Mouse (Mus musculus): ENCODE results near the gene Speg. TPM values are rescaled to one million over a fixed set of nuclear protein-coding genes. Genes with fewer than 3 reads are reported as not detected.

The Speg gene
- polyA plus RNA-seq, 1 experiment, result 19.8 TPM

DNA sequence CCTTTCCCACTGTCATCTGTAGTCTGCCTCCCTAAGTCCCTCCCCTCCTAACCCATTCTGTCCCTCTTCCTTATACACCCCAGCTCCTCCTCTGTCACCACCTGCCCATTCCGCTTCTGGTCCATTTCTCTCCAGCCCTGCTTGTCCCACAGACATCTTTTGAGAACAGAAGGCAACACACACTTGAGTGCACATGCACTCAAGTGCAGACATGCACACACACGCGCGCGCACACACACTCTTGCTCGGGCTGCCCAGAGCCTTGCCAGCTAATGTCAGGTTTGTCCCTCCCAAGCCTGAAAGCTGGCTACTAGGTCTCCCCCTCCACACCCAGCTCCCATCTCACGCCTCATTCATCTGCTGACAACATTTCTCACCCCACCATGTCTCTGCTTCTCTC lies 65.6 kb downstream of the Speg start:
- Histone ChIP-seq H3K27ac (ENCODE audit: insufficient read depth, low read length) (no peak overlapping the region), H3K4me1 (ENCODE audit: control insufficient read depth, insufficient read depth, low read length) (peaks cover 9% of the 10 kb centered on the region), H3K27me3 (ENCODE audit: control insufficient read depth, insufficient read depth, low read length, poor library complexity, severe bottlenecking) (no peaks in the 10 kb centered on the region), H3K9me3 (replicated peaks; ENCODE audit: control insufficient read depth, insufficient read depth, low read length, poor library complexity, severe bottlenecking) (no peaks in the 10 kb centered on the region), H3K36me3 (ENCODE audit: control insufficient read depth, insufficient read depth, low read length, poor library complexity, severe bottlenecking) (no peaks in the 10 kb centered on the region), H3K4me3 (ENCODE audit: low read depth, low read length) (no peak overlapping the region), H3K9ac (ENCODE audit: low read depth, poor library complexity, severe bottlenecking) (no peak overlapping the region)
- TF ChIP-seq POLR2A (IDR thresholded peaks at IDR 0.05; ENCODE audit: insufficient read depth, low read length), result no peak
- TF ChIP-seq EP300 (IDR thresholded peaks at IDR 0.05; ENCODE audit: insufficient read depth, low read depth, low read length), result no peak
- no peak for TF ChIP-seq CTCF (IDR thresholded peaks at IDR 0.05; ENCODE audit: low read depth, low read length)

DNA sequence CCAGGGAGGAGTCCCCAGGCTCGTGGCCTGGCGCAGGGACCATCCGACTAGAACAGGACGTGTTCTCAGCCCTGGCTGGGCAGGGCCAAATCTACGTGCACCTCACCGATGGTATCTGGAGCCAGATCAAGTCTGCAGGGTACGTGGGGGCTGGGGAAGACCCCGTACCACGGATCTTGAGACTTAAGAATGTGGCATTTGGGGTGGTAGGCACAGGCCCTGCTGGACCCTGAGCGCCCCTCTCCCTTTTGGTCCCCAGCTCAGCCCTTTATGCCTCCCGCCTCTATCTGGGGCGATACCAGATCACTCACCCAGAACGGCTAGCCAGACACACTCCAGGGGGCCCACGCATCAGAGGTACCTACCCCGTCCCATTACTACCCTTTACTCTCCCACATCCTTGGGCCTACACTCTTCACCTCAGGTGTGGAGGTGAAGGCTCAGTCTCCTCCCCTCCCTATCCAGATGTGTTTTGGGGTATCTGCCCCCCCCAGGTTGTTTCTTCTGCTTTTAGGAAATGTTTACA lies 66.4 kb downstream of the Speg start:
- Histone ChIP-seq H3K27ac (ENCODE audit: insufficient read depth, low read length) (no peak overlapping the region), H3K4me1 (ENCODE audit: control insufficient read depth, insufficient read depth, low read length) (peaks cover 9% of the 10 kb centered on the region)

DNA sequence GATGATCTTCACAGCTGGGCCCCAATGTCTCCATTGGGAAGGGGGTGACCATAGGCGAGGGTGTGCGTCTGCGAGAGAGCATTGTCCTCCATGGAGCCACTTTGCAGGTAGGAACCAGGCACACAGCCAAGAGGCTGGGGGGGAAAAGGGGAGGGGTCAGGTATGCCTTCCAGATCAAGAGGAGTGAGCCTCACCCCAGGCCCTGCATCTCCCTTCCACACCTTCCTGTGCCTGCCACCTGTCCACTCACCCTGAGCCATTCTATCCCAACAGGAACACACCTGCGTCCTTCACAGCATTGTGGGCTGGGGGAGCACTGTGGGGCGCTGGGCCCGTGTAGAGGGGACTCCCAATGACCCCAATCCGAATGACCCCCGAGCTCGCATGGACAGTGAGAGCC lies 67.1 kb downstream of the Speg start:
- no peaks in the 10 kb centered on the region for H3K27me3 ChIP-seq (ENCODE audit: control insufficient read depth, insufficient read depth, low read length, poor library complexity, severe bottlenecking)

More for the DNA sequence above, 66.4 kb downstream of the Speg start:
- TF ChIP-seq EP300 (IDR thresholded peaks at IDR 0.05; ENCODE audit: insufficient read depth, low read depth, low read length) (no peak), POLR2A (IDR thresholded peaks at IDR 0.05; ENCODE audit: insufficient read depth, low read length) (no peak), CTCF (IDR thresholded peaks at IDR 0.05; ENCODE audit: low read depth, low read length) (no peak)
- H3K9me3 ChIP-seq (replicated peaks; ENCODE audit: control insufficient read depth, insufficient read depth, low read length, poor library complexity, severe bottlenecking), result no peaks in the 10 kb centered on the region
- H3K9ac ChIP-seq (ENCODE audit: low read depth, poor library complexity, severe bottlenecking), result no peak overlapping the region
- H3K27me3 ChIP-seq (ENCODE audit: control insufficient read depth, insufficient read depth, low read length, poor library complexity, severe bottlenecking), result no peaks in the 10 kb centered on the region
- H3K4me3 ChIP-seq (ENCODE audit: low read depth, low read length), result no peak overlapping the region
- no peaks in the 10 kb centered on the region for H3K36me3 ChIP-seq (ENCODE audit: control insufficient read depth, insufficient read depth, low read length, poor library complexity, severe bottlenecking)

DNA sequence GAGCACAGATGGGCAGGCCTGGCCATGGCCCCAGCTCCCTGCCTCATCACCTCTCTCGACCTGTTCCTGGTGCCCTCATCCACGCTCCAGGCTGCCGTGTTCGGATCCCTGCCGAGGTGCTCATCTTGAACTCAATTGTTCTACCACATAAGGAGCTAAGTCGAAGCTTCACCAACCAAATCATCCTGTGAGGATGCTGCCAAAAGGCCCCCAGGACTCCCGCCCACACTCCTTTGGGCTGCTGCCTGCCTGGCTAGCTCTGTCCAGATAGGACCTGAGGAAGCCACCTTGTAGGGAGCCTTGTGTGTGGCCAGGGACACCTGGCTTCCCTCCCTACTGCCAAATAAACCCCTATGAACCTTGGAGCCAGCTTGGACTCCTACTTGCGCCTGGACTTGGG lies 67.7 kb downstream of the Speg start:
- Histone ChIP-seq H3K4me1 (ENCODE audit: control insufficient read depth, insufficient read depth, low read length) (peaks cover 6% of the 10 kb centered on the region), H3K9me3 (replicated peaks; ENCODE audit: control insufficient read depth, insufficient read depth, low read length, poor library complexity, severe bottlenecking) (no peaks in the 10 kb centered on the region), H3K27ac (ENCODE audit: insufficient read depth, low read length) (no peak overlapping the region), H3K27me3 (ENCODE audit: control insufficient read depth, insufficient read depth, low read length, poor library complexity, severe bottlenecking) (no peaks in the 10 kb centered on the region), H3K4me3 (ENCODE audit: low read depth, low read length) (no peak overlapping the region), H3K9ac (ENCODE audit: low read depth, poor library complexity, severe bottlenecking) (no peak overlapping the region), H3K36me3 (ENCODE audit: control insufficient read depth, insufficient read depth, low read length, poor library complexity, severe bottlenecking) (no peaks in the 10 kb centered on the region)
- TF ChIP-seq EP300 (IDR thresholded peaks at IDR 0.05; ENCODE audit: insufficient read depth, low read depth, low read length) (no peak), POLR2A (IDR thresholded peaks at IDR 0.05; ENCODE audit: insufficient read depth, low read length) (no peak), CTCF (IDR thresholded peaks at IDR 0.05; ENCODE audit: low read depth, low read length) (no peak)

More for the DNA sequence above, 67.1 kb downstream of the Speg start:
- Histone ChIP-seq H3K4me1 (ENCODE audit: control insufficient read depth, insufficient read depth, low read length) (peaks cover 6% of the 10 kb centered on the region), H3K27ac (ENCODE audit: insufficient read depth, low read length) (no peak overlapping the region), H3K9me3 (replicated peaks; ENCODE audit: control insufficient read depth, insufficient read depth, low read length, poor library complexity, severe bottlenecking) (no peaks in the 10 kb centered on the region), H3K36me3 (ENCODE audit: control insufficient read depth, insufficient read depth, low read length, poor library complexity, severe bottlenecking) (no peaks in the 10 kb centered on the region), H3K4me3 (ENCODE audit: low read depth, low read length) (no peak overlapping the region), H3K9ac (ENCODE audit: low read depth, poor library complexity, severe bottlenecking) (no peak overlapping the region)
- TF ChIP-seq CTCF (IDR thresholded peaks at IDR 0.05; ENCODE audit: low read depth, low read length) (no peak), EP300 (IDR thresholded peaks at IDR 0.05; ENCODE audit: insufficient read depth, low read depth, low read length) (no peak), POLR2A (IDR thresholded peaks at IDR 0.05; ENCODE audit: insufficient read depth, low read length) (no peak)

DNA sequence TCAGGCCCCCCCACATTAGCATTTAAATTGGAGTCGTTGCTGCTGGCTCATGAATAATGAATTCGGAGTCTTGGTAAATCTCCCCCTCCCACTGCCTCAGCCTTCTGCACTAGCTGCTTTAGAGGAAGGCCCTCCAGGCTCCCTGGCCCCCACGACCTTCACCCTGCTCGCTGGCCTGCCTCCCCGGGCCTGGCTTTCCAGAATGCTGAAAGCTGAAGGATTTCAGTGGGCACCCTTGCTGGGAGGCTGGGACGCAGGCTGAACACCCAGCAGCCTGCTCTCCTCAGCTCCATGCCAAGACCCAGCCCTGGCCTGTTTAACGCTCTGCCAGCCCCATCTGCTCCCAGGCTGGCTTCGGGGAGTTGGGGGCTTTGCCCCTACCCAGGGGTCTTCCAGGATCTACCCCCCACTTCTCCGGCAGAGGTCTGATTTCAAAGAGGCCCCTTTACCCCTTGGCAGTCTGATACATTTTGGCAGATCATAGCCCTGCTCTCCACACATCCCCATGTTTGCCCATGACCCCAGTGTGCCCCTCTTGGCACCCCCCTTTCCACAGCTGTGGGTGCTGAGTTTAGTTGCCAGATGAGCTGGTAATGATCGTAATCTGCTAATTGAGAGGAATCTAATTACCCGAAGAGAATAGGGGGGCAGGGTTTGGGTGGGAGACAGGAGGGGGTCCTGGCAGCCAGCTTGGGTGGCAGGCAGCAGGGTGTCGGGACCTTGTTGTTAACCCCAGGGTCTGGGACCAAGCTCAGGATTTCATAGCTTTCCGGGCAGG lies 68.3 kb downstream of the Speg start:
- Histone ChIP-seq H3K27me3 (ENCODE audit: control insufficient read depth, insufficient read depth, low read length, poor library complexity, severe bottlenecking) (no peaks in the 10 kb centered on the region), H3K4me1 (ENCODE audit: control insufficient read depth, insufficient read depth, low read length) (peaks cover 8% of the 10 kb centered on the region), H3K4me3 (ENCODE audit: low read depth, low read length) (no peak overlapping the region), H3K27ac (ENCODE audit: insufficient read depth, low read length) (no peak overlapping the region), H3K9ac (ENCODE audit: low read depth, poor library complexity, severe bottlenecking) (0 out of 2 replicates have a peak overlapping the region, but pooled peaks have one; percentile 12), H3K9me3 (replicated peaks; ENCODE audit: control insufficient read depth, insufficient read depth, low read length, poor library complexity, severe bottlenecking) (no peaks in the 10 kb centered on the region), H3K36me3 (ENCODE audit: control insufficient read depth, insufficient read depth, low read length, poor library complexity, severe bottlenecking) (no peaks in the 10 kb centered on the region)
- TF ChIP-seq CTCF (IDR thresholded peaks at IDR 0.05; ENCODE audit: low read depth, low read length) (no peak), EP300 (IDR thresholded peaks at IDR 0.05; ENCODE audit: insufficient read depth, low read depth, low read length) (peak; percentile 1; the same call in 1 of the 2 replicates)

DNA sequence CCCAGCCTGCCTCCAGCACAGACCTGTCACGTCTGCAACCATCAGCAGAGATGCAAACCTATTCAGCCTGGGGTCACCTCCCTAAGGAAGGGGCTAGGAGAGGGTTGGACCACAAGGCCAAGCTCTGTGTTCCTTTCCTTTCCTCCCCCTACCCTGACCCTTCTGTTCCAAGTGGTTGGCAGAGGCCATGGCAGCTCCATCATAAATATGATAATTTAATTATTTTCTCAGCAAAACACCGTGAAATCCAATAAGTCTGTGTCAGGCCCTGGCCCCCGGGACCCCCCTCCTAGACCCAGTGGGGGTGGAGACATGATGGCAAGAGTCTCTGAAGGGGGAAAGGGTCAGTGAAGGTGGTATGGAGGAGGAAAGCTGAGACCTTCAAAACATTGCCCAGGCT lies 69.1 kb downstream of the Speg start:
- no peak overlapping the region for H3K4me3 ChIP-seq (ENCODE audit: low read depth, low read length)

More for the DNA sequence above, 69.1 kb downstream of the Speg start:
- Histone ChIP-seq H3K36me3 (ENCODE audit: control insufficient read depth, insufficient read depth, low read length, poor library complexity, severe bottlenecking) (no peaks in the 10 kb centered on the region), H3K9me3 (replicated peaks; ENCODE audit: control insufficient read depth, insufficient read depth, low read length, poor library complexity, severe bottlenecking) (no peaks in the 10 kb centered on the region), H3K27ac (ENCODE audit: insufficient read depth, low read length) (no peak overlapping the region), H3K9ac (ENCODE audit: low read depth, poor library complexity, severe bottlenecking) (no peak overlapping the region), H3K27me3 (ENCODE audit: control insufficient read depth, insufficient read depth, low read length, poor library complexity, severe bottlenecking) (no peaks in the 10 kb centered on the region), H3K4me1 (ENCODE audit: control insufficient read depth, insufficient read depth, low read length) (peaks cover 8% of the 10 kb centered on the region)
- TF ChIP-seq EP300 (IDR thresholded peaks at IDR 0.05; ENCODE audit: insufficient read depth, low read depth, low read length) (no peak), CTCF (IDR thresholded peaks at IDR 0.05; ENCODE audit: low read depth, low read length) (no peak), POLR2A (IDR thresholded peaks at IDR 0.05; ENCODE audit: insufficient read depth, low read length) (no peak)

Measured in ES-Bruce4 (cell line).